Mouse (Mus musculus) v-Abl transformed pro-B cells (cell line): ENCODE results near the gene Cyth2.

Experiments used
- in situ Hi-C, 2 experiments: fragments of 400-800 bp; cut with MboI; formaldehyde crosslinking; loops; one replicate each; pipeline ENCODE4 v1.15.1; 2025; ENCODE audit not compliant: unreplicated experiment in 2 of 2

The Cyth2 gene

DNA sequence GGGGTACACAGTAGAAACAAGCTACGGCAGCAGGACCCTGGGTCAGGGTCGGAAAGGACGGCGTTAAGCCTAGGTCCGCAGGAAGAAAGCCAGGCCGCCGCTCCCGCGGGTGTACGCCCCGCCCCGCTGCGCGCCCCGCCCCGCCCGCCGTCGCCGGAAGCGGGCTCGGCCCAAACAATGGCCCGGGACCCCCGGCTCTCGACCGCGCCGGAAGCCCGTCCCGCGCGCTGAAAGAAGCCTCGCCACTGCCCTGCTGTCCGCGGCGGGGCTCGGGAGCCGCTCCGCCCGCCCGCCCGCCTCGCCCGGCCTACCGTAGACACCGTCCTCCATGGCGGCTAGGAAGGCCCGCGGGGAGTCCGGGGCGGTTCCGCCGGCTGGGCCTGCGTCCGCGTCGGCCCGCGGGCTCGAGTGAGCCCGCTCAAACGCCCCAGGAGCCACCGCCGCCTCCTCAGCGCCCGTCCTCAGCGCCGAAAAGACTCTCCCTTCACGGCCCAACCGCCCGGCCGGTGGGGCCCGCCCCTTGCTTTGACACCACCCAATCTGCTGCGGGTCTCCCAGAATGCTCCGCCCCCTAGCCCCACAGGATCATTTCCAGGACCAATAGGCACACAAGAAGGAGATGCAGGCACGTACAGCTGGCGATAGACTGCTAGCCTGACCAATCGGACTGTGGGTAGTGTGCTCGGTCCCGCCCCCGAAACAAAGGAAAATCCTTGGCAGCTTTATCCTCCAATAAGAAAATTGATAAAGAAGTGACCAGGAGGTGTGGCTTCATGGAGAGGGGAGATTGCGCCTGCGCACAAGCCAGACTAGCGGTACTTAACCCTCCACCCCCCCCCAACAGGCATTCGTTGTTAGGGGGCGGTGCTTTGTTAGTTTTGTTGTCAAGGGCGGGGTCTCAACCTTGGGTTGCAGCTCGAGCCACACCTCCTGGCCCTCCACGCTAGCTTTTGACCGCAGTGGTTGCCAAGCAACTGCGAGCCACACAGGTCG, at the start of gene Cyth2:
Cyth2 (minus strand) TSS at position 795 of the 993 bp plus-strand sequence.
- in situ Hi-C loops: no loop called here

DNA sequence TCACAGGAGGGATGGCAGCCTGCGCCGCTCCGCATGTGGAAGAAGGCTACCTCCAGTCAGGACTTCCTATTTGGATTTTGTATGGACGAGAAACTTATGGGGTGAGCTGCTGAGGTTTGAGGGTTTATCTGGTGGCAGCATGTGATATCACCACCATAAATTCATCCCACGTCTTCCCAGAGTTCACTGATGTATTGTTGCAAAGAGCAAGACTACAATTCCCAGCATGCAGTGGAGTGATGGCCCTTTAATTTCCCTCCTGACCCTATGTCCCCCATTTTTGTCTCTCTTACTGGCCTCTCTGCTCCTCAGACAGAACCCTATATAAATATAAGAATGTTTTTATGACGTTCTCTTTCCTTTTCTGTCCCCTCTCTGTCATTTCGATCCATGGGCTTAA, 48.4 kb upstream of the Cyth2 start:
- in situ Hi-C loops: loop anchor here in 1 of 2 experiments (25.0 kb wide), 1 partner anchor 349 kb away; no protein-coding TSS in a partner anchor

DNA sequence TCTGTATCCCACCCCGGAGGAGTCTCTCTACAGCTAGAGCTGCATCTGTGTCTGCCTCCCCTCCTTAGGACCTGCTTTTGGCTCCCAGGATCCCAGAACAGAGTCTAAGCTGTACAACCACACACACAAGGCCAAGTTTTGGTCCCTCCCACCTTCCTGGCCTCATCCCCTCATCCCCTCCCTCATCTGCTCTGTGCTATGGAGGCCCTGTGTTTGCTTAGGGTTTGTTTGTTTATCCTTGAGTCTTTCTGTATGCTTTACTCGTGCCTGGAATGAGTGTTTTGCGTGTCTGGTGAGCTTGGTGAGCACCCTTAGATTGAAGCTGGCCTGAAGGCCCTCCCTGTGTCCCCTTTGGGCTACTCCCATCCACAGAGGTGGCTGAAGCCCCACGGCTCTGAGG, 44.6 kb upstream of the Cyth2 start:
- in situ Hi-C loops: loop anchor here (5.0 to 25.0 kb wide), 2 partner anchors 72 to 353 kb away; no protein-coding TSS in a partner anchor

DNA sequence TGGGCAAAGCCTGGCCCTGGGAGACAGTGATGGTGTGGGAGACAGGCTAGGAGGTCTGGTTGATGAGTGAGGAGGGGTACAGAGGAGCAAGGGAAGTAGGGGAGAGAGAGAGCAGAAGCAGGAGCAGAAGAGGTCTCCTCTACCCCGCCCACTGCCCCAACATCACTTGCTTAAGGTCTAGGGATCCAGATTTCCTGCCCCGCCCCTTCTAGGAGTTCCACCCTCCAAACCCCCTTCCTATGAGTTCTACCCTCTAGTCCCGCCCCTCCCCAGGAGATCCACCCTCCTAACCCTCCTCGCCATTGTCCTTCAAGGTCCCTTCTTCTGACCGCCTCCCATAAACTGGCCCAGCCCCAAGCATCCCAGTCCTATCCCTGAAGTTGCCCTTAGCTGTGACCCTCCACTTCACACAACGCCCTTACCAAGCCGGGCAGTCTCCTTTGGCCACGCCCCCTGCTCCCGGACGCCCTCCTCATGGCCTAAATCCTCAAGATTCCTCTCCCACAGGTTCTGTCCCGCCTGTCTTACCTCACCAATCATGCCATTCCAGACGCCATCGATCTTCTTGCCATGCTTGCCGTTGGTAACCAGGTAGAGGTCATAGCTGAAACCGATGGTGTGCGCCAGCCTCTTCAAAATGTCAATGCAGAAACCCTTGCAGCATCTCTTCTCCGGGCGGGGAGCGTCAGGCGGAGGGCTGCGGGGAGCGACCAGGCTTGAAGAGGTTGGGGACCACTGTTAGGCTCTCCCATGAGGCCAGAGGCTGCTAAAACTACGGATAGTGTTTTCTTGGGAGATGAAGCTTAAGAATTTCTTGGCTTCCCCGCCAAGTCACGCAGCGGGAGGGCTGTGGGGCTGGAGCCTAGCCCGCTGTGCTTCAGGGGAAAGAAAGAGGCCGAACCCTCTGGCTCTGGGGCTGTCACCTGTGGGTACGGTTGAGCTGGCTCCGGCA, 42.8 kb upstream of the Cyth2 start:
- in situ Hi-C loops: loop anchor here (5.0 to 25.0 kb wide), 2 partner anchors 70 to 355 kb away; no protein-coding TSS in a partner anchor

DNA sequence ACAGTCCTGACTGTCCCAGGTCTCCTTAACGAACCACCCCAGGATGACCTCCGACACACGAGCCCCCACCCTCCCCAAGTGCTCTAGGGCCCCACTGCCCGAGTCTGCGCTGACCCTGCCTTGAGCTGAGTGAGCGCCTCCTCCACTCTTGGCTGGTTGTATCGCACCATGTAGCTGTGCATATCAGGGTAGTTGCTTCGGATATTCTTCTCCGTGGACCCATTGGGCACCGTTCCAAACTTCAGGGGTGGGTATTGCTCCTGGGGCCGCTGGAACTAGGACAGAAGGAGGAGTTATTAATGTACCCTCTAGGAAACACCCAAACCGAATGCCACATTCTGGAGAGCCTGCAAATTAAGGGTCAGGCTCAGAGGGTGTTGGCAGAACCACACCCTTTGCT, 38.7 kb upstream of the Cyth2 start:
- in situ Hi-C loops: loop anchor here in 1 of 2 experiments (25.0 kb wide), 1 partner anchor 359 kb away; no protein-coding TSS in a partner anchor

DNA sequence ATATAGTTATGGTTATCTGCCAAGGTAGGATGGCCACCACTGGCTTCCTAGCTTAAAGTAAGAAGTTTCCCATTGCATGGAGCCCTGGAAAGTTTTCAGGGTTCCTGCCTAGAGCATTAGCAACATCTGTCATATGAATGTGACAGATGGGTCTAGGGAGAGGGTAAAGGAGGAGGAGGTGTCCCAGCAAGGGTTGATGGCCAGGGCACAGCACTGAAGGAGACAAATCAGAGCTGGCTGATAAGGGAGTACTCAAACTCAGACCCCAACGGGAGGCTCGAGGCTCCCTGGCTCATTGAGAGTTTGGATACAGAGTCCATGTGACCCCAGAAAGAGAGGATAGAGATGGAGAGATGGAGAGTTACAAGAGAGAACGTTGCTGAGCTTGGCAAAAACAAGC, 36.3 kb upstream of the Cyth2 start:
- in situ Hi-C loops: loop anchor here in 1 of 2 experiments (25.0 kb wide), 1 partner anchor 362 kb away; no protein-coding TSS in a partner anchor

DNA sequence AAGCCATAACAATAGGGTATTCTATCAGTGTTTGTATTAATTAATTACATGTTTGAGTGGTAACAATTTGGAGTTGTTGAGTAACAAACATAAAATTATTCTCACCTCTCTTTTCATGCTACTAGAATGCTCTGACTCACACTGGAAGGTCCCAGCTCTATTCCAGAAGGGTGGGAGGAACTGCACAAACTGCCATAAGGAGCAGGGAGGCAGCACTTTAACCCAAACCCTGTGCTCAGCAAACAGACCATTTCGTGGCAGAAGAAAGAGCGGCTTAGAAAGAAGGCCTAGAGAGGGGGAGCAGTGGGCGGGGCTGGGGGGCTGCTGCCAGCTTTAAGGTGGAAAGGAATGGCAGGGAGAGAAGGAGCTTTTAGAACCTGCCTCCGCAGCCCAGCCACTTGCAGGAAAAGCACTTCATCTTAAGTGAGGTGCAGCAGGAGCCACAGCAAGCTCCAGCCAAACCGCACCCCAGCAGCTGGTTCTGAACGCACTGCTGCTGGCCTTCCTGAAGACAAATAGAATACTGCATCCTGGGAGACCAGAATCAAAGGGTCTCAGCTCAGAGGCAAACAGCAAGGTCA, 34.2 kb upstream of the Cyth2 start:
- in situ Hi-C loops: no loop called here

DNA sequence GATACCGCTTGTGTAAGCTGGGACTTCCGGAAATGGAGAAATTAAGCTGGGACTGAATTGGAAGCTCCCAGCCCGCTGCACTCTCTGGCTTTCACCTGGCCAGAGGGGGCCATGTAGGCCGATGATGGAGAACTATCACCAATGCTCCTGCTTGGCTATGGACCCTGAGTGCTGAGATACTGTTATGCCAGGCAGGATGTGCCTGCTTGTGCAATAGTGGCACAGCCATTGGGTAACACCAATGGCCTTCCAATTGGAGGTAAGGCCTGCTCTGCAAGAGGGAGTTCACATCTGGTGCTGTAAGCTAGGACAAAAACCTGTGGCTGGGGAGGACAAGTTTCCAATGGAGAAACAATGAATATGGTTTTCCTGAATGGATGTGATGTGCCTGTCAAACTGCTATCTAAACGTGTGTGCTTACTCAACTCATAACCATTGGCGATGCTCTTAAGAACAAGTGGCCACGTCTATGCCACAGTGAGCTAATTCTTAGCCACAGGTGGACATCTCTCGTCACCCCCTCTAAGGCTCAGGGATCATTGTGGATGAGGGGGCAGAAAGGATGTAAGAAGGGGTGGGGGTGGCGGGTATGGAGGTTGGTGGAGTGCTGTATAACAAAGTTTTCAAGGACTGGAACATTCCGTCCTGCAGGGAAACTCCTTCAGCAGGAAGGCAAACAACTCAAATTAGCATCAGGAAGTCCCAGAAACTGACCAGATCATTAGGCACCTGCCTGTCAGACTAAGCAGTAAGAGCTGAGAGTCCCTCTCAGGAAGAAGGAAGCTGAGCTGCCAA, 28.8 kb upstream of the Cyth2 start:
- in situ Hi-C loops: no loop called here

DNA sequence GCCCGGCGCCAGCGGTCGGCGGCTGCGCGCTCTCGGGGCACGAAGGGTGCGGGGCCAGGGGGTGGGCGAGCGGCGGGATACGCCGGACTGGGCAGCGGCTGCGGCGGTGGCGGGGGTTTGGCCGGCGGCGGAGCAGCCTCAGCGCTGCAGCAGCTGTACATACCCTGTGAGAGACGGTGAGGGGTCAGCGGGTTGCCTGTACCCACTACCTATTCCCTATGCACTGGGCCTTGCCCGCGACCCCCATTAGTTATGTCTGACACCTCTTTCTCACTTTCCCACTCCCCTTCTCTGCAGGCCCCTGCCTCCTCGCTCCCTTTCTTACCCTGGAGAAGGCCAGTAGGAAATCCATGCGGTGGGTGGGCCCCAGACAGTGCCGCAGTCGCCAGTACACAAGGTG, 19.5 kb upstream of the Cyth2 start:
- in situ Hi-C loops: no loop called here

DNA sequence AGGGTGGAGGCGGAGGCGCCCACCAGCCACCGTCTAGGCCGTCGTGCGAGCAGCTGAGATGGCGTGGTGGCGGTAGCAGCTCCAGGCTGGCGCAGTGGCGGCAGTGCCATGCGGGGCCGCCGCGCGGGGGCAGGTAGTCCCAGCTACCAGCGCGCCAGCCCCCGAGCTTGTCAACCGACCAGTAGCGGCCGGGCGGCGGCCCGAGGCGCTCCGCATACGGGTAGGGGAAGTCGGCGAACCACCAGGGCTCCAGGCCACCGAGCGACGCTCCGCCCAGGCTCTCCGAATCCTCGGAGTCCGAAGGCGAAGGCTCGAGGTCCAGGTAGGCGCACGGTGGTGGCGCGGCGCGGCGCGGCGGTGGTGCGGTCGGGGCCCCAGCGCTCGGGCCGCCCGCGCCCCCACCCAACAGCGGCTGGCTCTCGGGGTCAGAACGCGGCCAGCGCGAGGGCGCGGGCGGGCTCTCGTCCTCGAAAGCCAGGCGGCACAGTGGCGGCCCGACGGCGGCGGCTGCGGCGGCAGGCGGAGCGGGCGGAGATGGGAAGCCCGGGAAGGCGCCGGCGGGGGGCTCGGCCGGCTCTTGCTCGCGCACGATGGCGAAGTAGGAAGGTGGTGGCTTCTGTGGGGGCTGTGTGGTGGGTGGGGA, 18.9 kb upstream of the Cyth2 start:
- in situ Hi-C loops: no loop called here

DNA sequence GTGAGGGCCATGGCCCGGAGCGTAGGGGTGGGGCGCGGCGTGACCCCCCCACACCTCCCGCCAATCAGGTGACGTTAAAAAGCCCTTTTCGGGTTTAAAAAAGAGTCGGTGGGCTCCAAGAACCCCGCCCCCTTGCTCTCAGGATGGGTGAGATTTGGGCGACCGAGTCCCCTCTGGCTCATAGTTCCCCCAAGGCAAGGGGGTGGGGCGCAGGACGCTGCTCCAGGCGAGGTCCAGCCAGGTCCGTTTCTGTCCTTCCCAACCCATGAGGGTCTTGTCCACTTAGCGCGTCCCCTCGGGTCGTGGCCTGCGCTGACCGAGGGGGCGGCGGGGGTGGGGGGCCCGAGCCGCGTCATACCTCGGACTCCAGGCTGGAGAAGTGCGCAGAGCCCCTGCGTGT, 18.0 kb upstream of the Cyth2 start:
- in situ Hi-C loops: no loop called here

DNA sequence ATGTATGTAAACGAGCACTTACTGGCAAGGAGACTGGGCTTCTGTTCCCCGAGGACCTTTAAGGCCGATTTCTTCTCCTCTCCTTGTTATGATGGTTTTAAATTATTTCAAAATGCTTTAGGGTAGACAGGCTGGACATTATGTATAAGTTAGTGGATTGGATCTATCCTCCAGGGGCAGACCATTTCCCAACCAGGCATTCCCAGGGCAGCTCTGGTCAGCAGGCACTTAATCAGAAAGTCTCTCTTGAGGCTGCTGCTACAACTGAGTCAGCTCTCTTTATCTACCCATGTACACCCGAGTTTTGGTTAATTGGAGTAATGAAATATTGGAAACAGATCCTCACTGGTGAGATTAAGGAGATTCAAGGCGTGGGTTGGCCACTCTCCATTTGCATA, 16.7 kb upstream of the Cyth2 start:
- in situ Hi-C loops: no loop called here

DNA sequence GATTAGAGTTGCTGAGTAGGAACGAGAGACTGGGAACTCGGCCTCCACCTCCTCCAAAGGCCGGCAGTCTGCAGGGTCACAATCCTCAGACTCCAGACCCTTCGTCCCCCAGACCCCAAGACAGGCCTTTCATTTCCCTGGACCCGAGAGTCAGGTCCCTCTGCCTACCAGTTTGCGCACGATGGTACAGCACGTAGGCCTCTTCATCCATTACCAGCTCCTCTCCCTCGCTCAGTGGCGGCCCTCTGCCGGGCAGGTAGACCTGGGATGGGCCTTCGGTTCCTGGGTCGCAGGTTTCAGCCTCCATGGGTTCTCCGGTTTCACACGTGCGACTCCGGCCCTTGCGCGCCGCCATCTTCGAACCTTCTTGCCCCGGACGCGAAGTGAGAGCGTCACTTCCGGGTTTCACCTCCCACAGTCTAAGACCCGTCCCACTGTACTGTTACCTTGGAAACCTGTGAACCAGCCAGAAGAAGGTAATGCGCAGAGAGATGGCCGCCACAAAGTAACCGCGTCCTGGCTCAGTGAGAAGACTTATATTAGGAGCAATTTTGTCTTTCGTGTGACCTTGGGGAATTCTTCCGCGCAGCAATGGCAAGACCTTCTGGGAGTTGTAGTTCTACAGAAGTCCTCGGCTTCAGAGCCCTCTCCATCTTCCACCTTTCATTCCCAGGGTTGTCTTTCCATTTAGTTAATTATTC, 16.2 kb upstream of the Cyth2 start, which contains the start of gene Grwd1:
Grwd1 (minus strand) TSS at position 518 of the 701 bp plus-strand sequence.
- in situ Hi-C loops: no loop called here

DNA sequence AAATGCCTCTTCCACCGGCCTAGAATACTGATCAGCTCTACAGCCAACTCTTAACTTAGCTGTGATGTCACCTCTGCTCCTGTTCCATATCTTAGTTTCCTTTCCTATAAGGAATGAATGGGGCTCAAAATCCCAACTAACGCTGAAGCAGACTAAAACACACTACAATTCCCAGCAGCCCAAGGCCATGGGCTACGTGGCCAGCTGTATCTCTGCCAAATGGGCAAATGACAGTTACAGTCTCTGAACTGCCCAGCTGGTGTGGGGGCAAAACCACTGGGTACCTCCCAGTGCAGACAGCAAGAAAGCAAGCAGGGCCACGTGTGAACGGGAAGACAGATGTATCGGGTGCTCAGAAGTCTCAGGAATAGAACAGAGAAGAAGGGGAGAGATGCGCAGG, 12.2 kb upstream of the Cyth2 start:
- in situ Hi-C loops: no loop called here

DNA sequence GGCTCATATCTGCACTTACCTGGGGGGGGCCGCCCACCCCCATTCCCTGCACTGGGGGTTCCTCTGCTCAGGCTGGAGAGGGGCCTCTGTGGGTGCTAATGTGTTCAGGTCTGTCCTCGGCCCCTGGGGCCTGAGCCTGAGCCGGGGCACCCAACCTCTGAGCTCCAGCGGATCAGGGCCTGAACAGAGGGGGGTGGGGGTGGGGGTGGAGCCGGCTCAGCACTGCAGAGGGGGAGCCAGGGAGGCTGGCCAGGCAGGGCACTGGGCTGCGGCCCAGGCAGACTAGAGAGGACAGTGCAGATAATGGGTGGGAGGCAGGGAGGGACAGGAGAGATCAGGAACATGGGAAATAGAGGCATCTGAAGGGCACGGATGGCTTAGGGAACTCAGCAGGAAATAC, 10.2 kb upstream of the Cyth2 start, which contains the start of gene Kcnj14:
Kcnj14 (minus strand) TSS at position 185 of the 400 bp plus-strand sequence.
- in situ Hi-C loops: no loop called here

DNA sequence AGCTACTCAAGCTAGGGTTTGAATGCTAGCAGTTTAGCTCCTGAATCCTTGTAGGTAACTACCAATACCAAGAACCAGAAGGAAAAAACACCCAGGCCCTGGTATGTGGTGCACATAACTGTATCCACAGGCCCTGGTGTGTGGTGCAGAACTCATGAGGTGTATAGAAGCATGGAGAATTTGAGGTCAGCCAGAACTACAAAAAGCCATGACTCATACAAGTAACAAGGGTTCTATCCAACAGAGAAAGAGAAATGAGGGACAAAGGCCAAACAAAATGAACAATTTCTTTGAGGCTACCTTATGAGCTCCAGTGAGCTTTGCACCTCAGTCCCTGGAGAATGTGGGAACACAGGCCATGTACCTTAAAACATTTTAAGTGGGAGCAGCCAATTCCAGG, 6.5 kb upstream of the Cyth2 start:
- in situ Hi-C loops: no loop called here

DNA sequence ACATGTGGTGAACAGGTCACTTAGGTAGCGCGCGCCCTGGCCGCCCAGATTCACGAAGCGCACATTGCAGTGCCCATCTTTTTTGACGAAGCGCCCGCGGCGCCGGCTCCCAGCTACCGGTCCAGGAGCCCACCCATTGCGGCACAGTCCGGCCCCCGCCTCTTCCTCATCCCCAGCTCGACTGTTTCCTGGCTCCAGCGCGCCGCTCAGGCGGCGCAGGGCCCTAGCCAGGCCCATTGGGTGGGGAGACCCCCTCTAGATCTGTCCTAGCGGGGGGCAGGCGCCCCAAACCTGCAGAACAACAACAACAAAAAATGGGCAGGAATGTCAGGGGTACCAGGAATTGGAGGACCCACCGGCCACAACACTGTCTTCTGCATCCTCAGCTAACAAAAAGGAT, 5.5 kb upstream of the Cyth2 start:
- in situ Hi-C loops: no loop called here

DNA sequence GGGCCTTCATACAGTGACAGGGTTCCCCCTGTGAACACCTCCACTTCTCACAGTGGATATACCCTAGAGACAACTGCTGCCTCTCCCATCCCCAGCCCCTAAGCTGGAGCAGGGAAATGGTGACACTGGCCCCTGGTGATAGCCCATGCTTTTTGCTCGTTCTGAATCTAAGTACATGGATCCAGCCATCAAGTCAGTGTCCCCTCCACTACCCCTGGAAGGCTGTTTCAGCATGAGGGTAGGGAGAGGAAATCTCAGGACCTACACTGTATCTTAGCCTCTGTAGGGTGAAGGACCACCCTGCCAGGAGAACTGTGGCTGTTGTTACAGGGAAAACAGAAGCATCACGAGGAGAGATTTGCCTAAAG, 1.6 kb upstream of the Cyth2 start:
- in situ Hi-C loops: no loop called here
